Mouse (Mus musculus): ENCODE results near the gene Bach2. TPM values are rescaled to one million over a fixed set of nuclear protein-coding genes. Genes with fewer than 3 reads are reported as not detected.

The Bach2 gene
- total RNA-seq, 2 experiments from 2014 or later: 1.3 TPM; not detected in 1

DNA sequence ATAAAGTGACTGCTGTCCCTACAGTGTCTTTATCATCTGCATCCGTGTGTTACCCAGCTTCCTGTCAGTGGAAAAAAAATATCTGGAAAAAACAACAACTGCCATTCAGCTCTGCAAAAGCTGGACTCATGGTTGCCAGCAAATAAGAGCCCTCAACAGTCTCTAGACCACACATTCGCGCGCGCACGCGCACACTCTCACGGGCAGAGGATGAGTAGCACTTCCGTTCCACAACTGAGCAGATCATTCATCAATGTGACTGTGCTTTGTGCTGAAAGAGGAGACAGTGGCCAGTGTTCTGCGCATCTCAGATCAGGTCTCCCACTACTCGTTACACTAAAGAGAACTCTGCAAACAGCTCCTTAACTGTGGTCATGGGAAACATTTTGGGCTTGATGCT, 265.6 kb downstream of the Bach2 start:
- ATAC-seq (replicated peaks; ENCODE audit: low FRiP score, poor library complexity, severe bottlenecking): no peak

DNA sequence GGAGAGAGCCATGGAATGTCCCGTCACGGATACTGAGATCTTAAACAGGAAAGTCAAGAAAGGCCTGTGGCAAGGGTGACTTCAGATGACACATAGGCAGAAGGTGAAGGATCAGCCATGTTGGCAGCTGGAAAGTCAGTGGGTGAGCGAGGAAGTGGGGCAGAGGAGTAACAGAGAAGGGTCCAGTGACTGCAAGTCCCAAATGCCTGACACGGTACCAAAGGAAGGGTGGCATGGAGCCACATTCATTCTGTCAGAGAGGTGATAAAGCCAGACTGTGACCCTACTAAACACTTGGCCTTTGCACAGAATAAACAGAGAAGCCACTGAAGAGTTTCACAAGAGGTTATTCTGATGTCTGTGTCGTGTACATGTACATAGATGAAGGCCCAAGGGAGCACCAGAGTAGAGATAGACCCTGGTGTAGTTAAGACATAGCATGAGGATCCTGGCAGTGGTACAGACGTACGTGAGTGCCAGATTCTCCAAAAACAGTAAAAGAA, 267.8 kb downstream of the Bach2 start:
- ATAC-seq (replicated peaks; ENCODE audit: low FRiP score, poor library complexity, severe bottlenecking): no peak

DNA sequence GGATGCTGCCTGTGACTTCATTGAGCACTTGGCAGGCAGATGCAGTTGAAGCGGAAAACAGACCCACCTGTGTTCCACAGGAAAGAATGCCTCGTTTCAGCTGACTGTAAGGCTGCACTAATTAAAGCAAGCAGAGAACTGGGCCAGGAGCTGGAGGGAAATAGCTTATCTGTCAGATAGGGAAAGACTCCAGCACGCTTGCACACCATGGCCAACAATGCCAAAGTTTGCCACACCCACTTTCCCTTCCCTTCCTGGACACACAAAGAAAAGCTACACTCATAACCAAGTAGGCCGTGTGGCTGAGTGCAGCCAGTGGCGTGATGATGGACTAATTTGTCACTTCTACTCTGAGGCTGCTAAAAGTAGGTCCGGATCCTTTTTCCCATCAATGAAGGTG, 268.4 kb downstream of the Bach2 start:
- ATAC-seq (replicated peaks; ENCODE audit: low FRiP score, poor library complexity, severe bottlenecking): no peak

DNA sequence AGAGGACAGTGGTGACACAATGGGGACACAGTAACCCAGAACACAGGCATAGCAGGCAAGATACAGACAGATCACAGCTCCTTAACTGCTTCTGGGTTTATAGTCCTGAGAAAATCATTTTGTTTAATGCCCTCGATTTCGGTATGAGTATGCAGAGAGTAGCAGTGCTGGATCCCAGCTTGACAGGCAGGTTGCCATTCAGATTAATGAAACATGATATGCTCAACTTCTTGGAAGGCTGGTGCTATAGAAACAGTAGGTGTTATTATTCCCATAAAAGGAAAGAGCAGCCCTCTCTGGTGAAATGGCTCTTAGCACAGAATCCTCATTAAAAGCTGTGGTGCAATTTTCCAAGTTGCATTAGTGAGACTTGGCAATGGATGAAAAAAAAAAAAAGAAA, 270.0 kb downstream of the Bach2 start:
- no peak for ATAC-seq (replicated peaks; ENCODE audit: low FRiP score, poor library complexity, severe bottlenecking)

- ATAC-seq (replicated peaks; ENCODE audit: low FRiP score, poor library complexity, severe bottlenecking): no peak
These were observed 270.4 kb downstream of the Bach2 start for GRCm38 (mm10) chr4:32508996-32509395.

- no peak for ATAC-seq (replicated peaks; ENCODE audit: low FRiP score, poor library complexity, severe bottlenecking)
These were observed 271.4 kb downstream of the Bach2 start for GRCm38 (mm10) chr4:32509832-32510612.

GRCm38 (mm10) chr4:32510940-32511339, 272.3 kb downstream of the Bach2 start:
- ATAC-seq (replicated peaks; ENCODE audit: low FRiP score, poor library complexity, severe bottlenecking): no peak

DNA sequence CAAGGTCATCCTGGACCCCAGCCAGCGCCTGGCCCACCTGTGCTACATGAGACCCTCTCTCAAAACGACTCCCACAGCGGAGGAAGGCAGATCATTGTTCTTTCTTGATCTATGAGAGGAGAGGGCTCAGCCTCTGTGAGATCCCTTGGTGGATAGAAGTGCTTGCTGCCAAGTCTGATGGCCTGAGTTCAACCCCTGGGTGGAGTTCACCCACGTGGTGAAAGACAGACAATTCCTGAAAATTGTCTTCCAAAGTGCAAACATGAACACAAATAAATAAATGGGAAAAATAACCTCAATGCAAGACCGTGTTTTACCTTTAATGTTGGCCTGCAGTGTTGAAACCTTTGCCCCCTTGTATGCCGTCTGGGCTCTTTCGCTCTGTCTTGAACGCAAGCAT, 277.5 kb downstream of the Bach2 start:
- ATAC-seq (replicated peaks; ENCODE audit: low FRiP score, poor library complexity, severe bottlenecking): no peak

DNA sequence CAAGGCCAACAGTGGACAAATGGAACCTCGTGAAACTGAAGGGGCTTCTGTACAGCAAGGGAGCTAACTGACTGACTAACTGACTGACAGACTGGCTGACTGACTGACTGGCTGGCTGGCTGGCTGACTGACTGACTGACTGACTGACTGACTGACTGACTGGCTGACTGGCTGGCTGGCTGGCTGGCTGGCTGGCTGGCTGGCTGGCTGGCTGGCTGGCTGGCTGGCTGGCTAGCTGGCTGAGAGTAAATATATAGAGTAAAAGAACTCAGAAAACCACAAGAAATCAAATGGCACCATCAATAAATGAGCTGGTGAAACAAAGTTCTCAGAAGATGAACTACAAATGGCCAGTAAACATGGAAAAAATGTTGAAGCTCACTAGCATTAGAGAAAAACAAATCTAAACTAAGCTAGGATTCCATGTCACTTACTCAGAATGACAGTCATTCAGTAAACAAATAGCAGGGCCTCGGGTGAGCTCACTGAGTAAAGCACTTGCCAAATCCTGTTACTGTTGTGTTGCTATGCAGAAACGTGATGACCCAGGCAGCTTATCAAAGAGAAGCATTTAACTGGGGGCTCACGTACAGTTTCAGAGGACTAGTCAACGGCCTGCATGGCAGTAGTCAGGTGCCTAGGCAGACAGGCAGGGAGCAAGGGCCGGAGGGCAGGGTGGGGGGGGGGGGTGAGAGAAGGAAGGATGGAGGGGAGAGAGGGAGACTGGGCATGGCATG, 280.4 kb downstream of the Bach2 start:
- ATAC-seq (replicated peaks; ENCODE audit: low FRiP score, poor library complexity, severe bottlenecking): no peak

GRCm38 (mm10) chr4:32520628-32521360, 282.2 kb downstream of the Bach2 start:
- no peak for ATAC-seq (replicated peaks; ENCODE audit: low FRiP score, poor library complexity, severe bottlenecking)

DNA sequence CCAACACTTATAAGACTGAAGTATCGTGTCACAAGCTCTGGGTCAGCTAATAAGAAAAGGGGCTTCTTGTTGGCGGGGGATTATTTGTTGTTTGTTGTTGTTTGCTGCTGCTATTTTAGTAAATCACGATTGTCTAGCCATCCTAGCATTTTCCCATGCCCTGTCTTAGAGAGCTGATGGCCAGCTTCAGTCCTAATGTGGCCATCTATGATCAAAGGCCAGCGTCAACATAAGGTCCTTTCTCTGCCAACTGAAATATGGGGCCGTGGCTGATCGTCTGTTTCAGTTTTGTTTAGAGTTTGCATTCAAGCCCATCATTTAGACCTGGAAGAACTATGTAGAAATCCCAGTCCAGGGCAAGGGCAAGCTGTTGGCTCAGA, 282.7 kb downstream of the Bach2 start:
- ATAC-seq (replicated peaks; ENCODE audit: low FRiP score, poor library complexity, severe bottlenecking): no peak

- ATAC-seq (replicated peaks; ENCODE audit: low FRiP score, poor library complexity, severe bottlenecking): no peak
These were observed 283.4 kb downstream of the Bach2 start for GRCm38 (mm10) chr4:32522013-32522412.

DNA sequence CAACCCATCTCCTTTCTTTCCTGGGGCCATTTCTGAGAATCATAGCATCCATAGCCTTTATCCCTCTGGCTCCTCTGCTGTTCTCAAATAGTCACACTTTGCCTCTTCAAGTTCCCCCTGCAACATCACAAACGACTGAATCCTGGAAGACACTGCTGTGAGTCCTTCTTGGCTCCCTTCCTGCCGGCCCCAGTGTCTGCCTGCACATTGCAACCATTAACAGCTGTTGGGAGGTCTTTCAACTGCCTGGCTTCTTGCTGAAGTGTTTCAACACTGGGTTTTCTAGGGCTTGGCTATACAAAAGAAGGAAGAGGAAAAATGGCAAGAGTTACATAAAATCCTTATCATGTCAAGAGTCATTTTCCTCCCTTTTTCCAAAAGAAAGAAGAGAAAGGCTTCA, 285.7 kb downstream of the Bach2 start:
- no peak for ATAC-seq (replicated peaks; ENCODE audit: low FRiP score, poor library complexity, severe bottlenecking)

DNA sequence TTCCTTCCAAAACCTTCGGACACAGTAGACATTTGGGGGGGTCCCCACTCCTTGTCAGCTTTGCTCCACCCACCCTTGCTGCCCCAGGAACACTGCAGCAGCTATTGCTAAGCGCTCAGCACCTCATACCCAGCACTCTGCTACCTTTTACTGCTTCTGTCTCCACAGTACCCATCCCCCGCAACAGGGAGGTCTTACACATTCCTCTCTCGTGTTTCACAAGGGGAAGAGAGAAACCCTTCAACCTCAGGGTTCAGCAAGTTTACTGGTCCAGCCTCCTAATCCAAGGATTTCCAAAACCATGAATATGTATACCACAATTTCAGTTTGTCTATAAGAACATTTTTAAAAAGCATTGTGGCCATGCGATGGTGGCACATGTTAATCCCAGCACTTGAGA, 286.4 kb downstream of the Bach2 start:
- ATAC-seq (replicated peaks; ENCODE audit: low FRiP score, poor library complexity, severe bottlenecking): no peak

DNA sequence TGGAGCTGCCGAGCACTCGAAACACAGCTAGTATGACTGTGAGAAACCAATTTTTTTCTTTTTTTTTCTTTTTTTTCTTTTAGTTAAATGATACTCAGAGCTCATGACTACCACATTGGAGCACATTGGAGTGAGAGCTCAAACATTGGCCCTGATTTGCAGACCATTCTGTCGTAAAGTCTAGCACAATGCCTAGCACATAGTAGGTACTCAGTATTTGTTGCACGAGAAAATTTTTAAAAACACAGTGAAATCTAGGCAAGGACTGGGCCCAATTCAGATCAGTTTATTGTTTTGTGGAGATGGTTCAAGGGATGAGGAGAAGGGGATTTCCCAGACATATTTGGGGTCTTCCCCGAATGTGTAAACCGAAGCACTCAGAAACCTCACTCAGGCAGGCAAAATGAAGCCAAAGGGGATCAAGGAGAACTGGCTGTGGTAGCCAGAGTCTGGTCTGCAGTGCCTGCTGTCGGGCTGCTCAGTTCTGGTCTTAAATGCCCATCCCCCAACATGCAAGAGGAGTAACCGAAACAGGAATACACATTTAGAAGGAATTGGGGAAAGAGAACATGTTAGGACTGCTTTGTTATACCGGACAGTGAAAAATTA, 287.7 kb downstream of the Bach2 start:
- ATAC-seq (replicated peaks; ENCODE audit: low FRiP score, poor library complexity, severe bottlenecking): no peak

DNA sequence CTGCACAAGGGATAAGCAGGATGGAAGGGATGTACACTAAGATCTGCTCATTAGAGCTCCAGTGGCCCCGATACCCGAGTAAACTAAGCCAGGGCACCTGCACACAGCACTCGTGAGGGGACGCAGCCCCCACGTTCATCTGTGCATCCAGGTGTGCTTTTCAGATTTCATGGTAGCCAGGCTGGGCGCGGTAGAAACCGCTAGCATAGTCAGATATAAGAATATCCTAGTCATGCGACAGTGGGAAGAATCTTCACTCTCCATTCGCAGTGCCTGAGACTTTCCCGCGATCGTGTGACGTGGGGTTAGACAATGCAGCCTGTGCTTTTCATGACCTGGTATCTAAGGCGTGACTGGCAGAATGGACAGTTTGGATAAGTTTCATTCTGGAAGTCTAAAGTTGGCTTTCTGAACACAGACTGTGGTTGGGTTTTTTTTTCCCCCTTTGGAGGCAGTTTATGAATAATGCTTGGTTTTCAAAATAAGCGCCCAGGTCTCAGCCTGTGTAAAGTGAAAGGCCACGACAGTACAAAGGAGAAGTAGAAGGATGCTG, 290.9 kb downstream of the Bach2 start:
- no peak for ATAC-seq (replicated peaks; ENCODE audit: low FRiP score, poor library complexity, severe bottlenecking)

DNA sequence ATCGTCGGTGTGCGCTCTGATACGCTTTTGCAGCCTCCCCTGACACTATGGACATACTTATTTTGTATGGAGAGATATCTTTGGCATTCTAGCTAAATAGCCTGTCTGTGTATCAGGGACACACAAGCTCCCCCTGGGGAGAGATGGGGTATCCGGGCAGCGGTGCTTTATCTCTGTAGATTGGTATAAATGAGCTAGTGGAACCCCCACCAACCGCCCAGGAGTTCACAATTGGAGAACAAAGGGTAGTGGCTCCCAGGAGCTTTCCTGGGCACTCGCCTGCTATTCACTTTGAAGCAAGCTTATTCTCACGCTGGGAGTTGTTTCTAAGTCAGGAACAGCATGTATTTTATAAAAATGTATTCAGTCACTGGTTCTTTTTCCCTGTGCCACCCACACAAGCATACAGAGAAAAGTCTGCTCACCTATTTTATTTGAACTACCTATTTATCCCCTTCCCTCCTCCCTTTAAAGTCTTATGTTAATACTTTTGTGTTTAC, 291.9 kb downstream of the Bach2 start:
- no peak for ATAC-seq (replicated peaks; ENCODE audit: low FRiP score, poor library complexity, severe bottlenecking)

- ATAC-seq (replicated peaks; ENCODE audit: low FRiP score, poor library complexity, severe bottlenecking): no peak
These were observed 292.6 kb downstream of the Bach2 start for GRCm38 (mm10) chr4:32530921-32531846.

DNA sequence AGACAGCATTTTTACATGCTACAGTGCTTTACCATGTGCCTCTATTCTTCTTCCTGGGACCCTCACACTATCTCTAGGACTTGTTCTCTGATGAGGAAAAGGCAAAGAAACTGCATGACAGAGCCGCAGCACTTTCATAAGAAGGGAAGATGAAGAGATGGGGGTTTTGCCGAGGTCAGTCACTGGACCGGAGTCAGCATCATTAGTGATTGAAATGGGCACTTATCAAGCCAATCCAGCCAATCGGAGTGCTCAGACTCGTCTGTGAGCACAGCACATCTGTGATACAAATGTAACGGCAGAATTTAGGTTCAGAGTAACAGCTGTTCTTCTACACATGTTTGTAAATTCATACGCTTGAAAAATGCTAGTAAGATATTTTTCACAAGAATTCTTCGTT, 293.5 kb downstream of the Bach2 start:
- no peak for ATAC-seq (replicated peaks; ENCODE audit: low FRiP score, poor library complexity, severe bottlenecking)
